Mouse (Mus musculus): ENCODE results near the gene Mesp1.

DNA sequence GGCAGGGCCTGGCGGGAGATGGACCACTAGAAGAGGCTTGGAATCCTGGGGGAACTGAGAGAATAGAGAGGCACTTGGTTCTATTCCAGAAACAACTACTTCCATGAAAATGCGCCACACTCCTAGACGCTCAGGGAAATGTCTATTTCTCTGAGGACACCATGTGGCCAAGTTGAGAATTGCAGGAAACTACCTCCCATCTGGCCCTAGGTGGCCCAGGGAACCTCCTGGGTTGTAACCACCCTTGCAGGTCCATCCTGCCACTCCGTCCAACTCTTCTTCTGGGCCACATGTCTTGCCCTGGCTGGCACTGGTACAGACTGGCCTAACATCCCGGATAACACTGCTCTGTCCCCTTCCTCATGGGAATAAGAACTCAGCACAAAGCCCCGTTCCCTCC is 7.3 kb downstream of the Mesp1 start:
- TF ChIP-seq CTCF (IDR thresholded peaks at IDR 0.05; ENCODE audit: low read depth) (peak; percentile 77), EP300 (IDR thresholded peaks at IDR 0.05; ENCODE audit: low read depth) (no peak)

All from liver, embryonic 14.5 days (tissue).